Mouse (Mus musculus): ENCODE measurements around the gene Gm11492.

DNA sequence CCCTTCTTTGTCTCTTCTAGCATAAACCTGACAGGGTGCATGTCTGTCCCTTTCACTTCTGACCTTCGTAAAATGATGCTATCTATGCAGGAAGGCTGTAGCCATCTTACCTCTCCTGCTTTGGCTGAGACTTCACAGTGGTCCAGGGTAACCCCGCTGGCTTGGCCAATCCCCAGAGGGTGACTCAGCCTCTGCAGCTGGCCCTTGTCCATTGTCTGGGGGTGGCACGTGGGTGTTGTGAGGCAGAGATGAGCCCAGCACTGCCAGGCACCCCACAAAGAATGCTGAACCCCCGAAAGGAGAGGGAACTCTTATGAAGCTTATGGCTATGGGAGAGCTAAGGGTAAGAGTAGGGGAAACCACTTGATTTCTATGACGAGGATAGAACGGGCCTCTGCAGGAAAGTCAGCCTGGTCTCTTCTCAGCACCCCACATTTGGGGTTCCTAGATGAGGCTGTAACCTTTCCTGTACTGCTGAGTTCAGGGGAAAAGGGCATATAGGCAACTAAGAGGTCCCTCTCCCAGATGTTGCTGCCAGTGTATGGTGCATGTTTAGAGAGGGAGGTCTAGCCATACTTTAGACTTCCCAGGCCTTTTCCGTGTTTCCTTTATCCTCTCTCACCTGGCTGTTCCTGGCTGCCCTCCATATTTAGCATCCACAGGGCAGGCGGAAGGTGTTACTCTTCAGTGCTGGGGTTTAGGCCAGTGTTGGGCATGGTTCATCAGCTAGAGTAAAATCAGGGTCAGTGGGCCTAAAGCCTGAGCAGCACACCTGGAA is 15.7 kb downstream of the Gm11492 start:
- TF ChIP-seq CTCF (IDR thresholded peaks at IDR 0.05; ENCODE audit: low read depth, low read length) (no peak), TAL1 (conservative IDR thresholded peaks at IDR 0.05; ENCODE audit: low read depth, low read length) (no peak)

All from G1E (cell line).